Mouse (Mus musculus): ENCODE measurements around the gene Nceh1.

The Nceh1 gene

GRCm38 (mm10) chr3:27182733-27183600, at the start of gene Nceh1:
TSS of gene Nceh1 (plus strand) at chr3:27182965.
- 1% methylated on average over 54 of the region's 54 CpGs for WGBS

- 91% methylated on average over 8 of the region's 8 CpGs for WGBS
Observed at GRCm38 (mm10) chr3:27140101-27140500, 42.7 kb upstream of the Nceh1 start.

GRCm38 (mm10) chr3:27143570-27143969, 39.2 kb upstream of the Nceh1 start:
- 88% methylated on average over 7 of the region's 7 CpGs for WGBS

GRCm38 (mm10) chr3:27145733-27146132, 37.0 kb upstream of the Nceh1 start:
- 93% methylated on average over 7 of the region's 7 CpGs for WGBS

GRCm38 (mm10) chr3:27153191-27153671, 29.5 kb upstream of the Nceh1 start:
- under 1% methylated on average over 31 of the region's 31 CpGs for WGBS

- under 1% methylated on average over 37 of the region's 37 CpGs for WGBS
Observed at GRCm38 (mm10) chr3:27153701-27154209, 29.0 kb upstream of the Nceh1 start, which contains the start of gene Ect2. TSS of gene Ect2 (minus strand) at chr3:27153878.

GRCm38 (mm10) chr3:27154280-27154679, 28.5 kb upstream of the Nceh1 start:
- 57% methylated on average over 2 of the region's 2 CpGs for WGBS

- WGBS, result 42% methylated on average over 6 of the region's 6 CpGs
Observed at GRCm38 (mm10) chr3:27155051-27155855, 27.5 kb upstream of the Nceh1 start.

- WGBS, result 83% methylated on average over 9 of the region's 9 CpGs
Observed at GRCm38 (mm10) chr3:27155856-27156593, 26.7 kb upstream of the Nceh1 start.

GRCm38 (mm10) chr3:27156594-27156949, 26.2 kb upstream of the Nceh1 start:
- 74% methylated on average over 3 of the region's 3 CpGs for WGBS

- 60% methylated on average over 4 of the region's 4 CpGs for WGBS
Observed at GRCm38 (mm10) chr3:27158910-27159309, 23.9 kb upstream of the Nceh1 start.

GRCm38 (mm10) chr3:27161645-27162409, 20.9 kb upstream of the Nceh1 start:
- WGBS, result 89% methylated on average over 6 of the region's 6 CpGs

GRCm38 (mm10) chr3:27162410-27162804, 20.4 kb upstream of the Nceh1 start:
- WGBS, result 67% methylated on average over 2 of the region's 2 CpGs

- WGBS, result 84% methylated on average over 3 of the region's 3 CpGs
Observed at GRCm38 (mm10) chr3:27165481-27166065, 17.2 kb upstream of the Nceh1 start.

- WGBS, result 74% methylated on average over 1 of the region's 1 CpGs
Observed at GRCm38 (mm10) chr3:27170257-27170656, 12.5 kb upstream of the Nceh1 start.

- WGBS, result 91% methylated on average over 8 of the region's 8 CpGs
Observed at GRCm38 (mm10) chr3:27179711-27180110, 3.1 kb upstream of the Nceh1 start.

GRCm38 (mm10) chr3:27183601-27184175, 923 bp downstream of the Nceh1 start:
- WGBS, result 12% methylated on average over 19 of the region's 19 CpGs

GRCm38 (mm10) chr3:27188386-27188785, 5.6 kb downstream of the Nceh1 start:
- 76% methylated on average over 1 of the region's 1 CpGs for WGBS

- 31% methylated on average over 14 of the region's 14 CpGs for WGBS
Observed at GRCm38 (mm10) chr3:27189320-27190261, 6.8 kb downstream of the Nceh1 start.
